Mouse (Mus musculus) intestine, embryonic 16.5 days (tissue): ENCODE data around the gene Rnf220. TPM values are rescaled to one million over a fixed set of nuclear protein-coding genes. Genes with fewer than 3 reads are reported as not detected.

Experiments
- ATAC-seq: fragments of 200-750 bp; cut with Nextera tagmentation; 2 replicates; pipeline ENCODE4 v1.8.0; 2017; ENCODE audit warnings: moderate TSS enrichment, moderate library complexity
- H3K27ac ChIP-seq: fragments of 300-500 bp; sonication (generic); 2 replicates; pipeline ENCODE4 v1.5.1; 2014; ENCODE audit warnings: mild to moderate bottlenecking, low read length
- H3K27me3 ChIP-seq: fragments of 300-500 bp; sonication (generic); replicated peaks from 2 replicates; pipeline ENCODE4 v1.6.1; 2014; ENCODE audit warnings: low read length, control low read depth, mixed read lengths; ENCODE audit not compliant: control insufficient read depth, insufficient read depth
- H3K36me3 ChIP-seq: fragments of 300-500 bp; sonication (generic); 2 replicates; pipeline ENCODE4 v1.6.1; 2014; ENCODE audit warnings: low read length, control low read depth; ENCODE audit not compliant: control insufficient read depth, insufficient read depth
- H3K4me1 ChIP-seq: fragments of 300-500 bp; sonication (generic); 2 replicates; pipeline ENCODE4 v1.6.1; 2014; ENCODE audit warnings: low read length, control low read depth, mixed read lengths; ENCODE audit not compliant: control insufficient read depth, insufficient read depth
- H3K4me2 ChIP-seq: fragments of 300-500 bp; sonication (generic); 2 replicates; pipeline ENCODE4 v1.6.1; 2014; ENCODE audit warnings: low read depth, low read length, control low read depth
- H3K4me3 ChIP-seq: fragments of 300-500 bp; sonication (generic); 2 replicates; pipeline ENCODE4 v1.5.1; 2014; ENCODE audit warnings: mild to moderate bottlenecking, low read length
- H3K9ac ChIP-seq: fragments of 300-500 bp; sonication (generic); 2 replicates; pipeline ENCODE4 v1.6.1; 2014; ENCODE audit warnings: low read depth, low read length
- H3K9me3 ChIP-seq: fragments of 300-500 bp; sonication (generic); 2 replicates; pipeline ENCODE4 v1.6.1; 2016; ENCODE audit warnings: low read length, control low read depth; ENCODE audit not compliant: control insufficient read depth
- WGBS: fragments of 180-500 bp; shearing (Covaris S2); extraction: QIAGEN DNeasy Blood & Tissue Kit; methylation state at CpG from one replicate; pipeline ENCODE4 v1.1.7; 2014; 5-methylcytosine and 5-hydroxymethylcytosine counted together
- polyA plus RNA-seq: library from polyadenylated mRNA; unstranded; fragments of >200 nt; fragmentation: Nextera tagmentation; extraction: Ambion mirVana; gene quantifications from 2 replicates; pipeline ENCODE4 v1.2.1, GENCODE M21; 2015

Rnf220 gene
- polyA plus RNA-seq, 1 experiment from 2014 or later, result 49.0 TPM

DNA sequence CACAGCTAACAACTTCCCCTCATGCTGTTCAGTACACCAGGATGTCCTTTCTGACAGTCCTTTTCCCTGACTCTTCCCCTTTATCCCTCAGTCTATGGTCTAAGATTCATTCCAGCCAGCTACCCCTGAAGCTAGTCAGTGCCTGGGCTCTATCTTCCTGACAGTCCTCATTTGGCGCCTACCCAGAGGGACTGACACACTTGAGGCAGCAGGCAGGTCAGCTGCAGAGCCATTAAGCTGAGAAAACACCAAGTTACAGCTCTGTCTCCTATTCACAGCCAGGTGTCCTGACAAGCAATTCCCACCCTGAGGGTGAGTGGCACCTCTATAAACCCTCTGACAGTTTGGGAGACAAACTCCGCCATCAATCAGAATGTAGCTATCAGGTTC lies 217.6 kb downstream of the Rnf220 start:
- Histone ChIP-seq H3K9ac (no peak overlapping the region), H3K4me2 (no peak overlapping the region), H3K4me3 (no peak overlapping the region), H3K27ac (no peak overlapping the region), H3K9me3 (peaks cover 5% of the 10 kb centered on the region; the same call in 1 of the 2 replicates), H3K36me3 (peaks cover 34% of the 10 kb centered on the region), H3K4me1 (peaks cover 28% of the 10 kb centered on the region), H3K27me3 (no peaks in the 10 kb centered on the region)
- 74% methylated on average over 2 of the region's 2 CpGs for WGBS
- no peak for ATAC-seq

DNA sequence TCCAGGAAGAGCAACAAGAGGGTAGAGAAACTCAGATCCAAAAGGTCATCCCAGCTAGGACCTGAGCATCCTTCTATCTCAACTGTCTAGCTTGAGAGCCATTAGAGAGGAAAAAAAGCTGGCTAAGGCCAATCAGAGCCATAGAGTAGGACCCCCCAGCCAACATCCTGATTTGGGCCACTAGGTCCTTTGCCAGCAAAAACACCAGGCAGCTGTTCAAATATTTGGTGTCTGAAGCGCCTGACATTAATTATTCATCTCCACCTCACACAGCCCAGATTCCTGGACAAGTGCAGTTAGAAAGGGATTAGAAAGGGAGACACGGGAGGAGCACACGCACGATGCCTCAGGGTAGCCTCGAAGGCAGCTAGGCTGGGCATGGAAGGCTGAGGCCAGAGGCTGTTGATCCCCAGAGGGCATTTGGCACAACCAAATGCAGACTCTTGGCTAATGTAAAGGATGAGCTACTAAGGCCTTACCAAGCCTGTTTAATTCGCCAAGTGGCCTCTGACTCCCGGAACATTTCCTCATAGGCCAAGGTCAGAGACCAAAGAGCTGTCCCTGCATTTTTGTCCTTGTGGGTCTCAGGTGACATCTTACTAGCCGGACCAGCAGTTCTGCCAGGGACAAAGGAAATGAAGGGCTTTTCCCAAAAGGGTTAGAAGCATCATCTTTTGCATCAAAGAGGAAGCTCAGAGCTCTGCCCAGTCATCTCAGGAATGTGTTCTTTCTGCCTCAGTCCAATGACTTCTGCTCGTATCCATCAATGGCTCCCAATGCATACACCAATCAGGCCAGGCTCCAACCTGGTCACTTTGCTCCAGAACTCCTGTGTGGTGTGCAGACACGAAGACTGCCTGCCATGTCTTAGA lies 218.2 kb downstream of the Rnf220 start:
- ATAC-seq, result no peak
- H3K4me1 ChIP-seq, result peaks cover 22% of the 10 kb centered on the region
- H3K9ac ChIP-seq, result no peak overlapping the region
- no peak overlapping the region for H3K4me2 ChIP-seq
- no peaks in the 10 kb centered on the region for H3K27me3 ChIP-seq
- H3K27ac ChIP-seq, result no peak overlapping the region
- peaks cover 9% of the 10 kb centered on the region; the same call in 1 of the 2 replicates for H3K9me3 ChIP-seq
- H3K4me3 ChIP-seq, result no peak overlapping the region
- 77% methylated on average over 10 of the region's 10 CpGs for WGBS
- peaks cover 38% of the 10 kb centered on the region for H3K36me3 ChIP-seq

DNA sequence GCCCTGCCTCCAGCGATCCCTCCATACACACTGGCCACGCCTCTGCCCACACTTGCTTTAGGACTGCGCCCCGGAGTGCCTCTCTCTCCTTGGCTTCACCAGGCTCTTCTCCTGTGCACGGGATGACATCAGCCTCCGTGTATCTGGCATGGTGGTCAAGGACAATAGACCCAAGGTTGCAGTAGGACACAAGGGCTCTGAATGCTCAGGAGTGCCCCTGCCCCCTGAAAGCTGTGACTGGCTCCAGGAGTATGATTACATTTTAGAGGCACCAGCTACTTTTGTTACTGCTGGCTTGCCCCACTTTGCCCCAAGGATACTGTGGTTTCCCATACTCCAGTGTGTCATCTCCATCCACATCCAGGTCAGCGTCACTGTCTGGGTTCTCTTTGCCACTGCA lies 219.2 kb downstream of the Rnf220 start:
- Histone ChIP-seq H3K9ac (0 out of 2 replicates have a peak overlapping the region, but pooled peaks have one; percentile 18), H3K9me3 (peaks cover 9% of the 10 kb centered on the region; the same call in 1 of the 2 replicates), H3K36me3 (peaks cover 38% of the 10 kb centered on the region)

DNA sequence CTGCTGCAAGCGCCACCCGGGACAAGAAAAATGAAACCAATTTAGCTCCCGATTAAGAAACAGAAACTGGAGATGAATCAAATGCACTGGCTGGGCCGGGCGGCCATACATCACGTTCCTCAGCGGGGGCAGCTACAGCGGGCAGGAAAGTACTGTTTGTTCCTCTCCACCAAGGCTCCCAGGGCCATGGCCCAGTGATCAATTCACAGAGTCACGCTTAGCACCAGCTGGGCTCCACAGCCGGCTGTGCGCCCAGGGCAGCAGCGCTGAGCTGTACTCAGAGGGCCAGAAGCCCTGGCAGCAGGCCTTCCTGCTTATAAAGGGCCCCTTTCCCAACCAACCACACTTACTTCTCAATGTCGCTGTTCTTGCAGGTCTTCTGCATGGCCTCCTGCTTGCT lies 219.8 kb downstream of the Rnf220 start:
- Histone ChIP-seq H3K36me3 (peaks cover 38% of the 10 kb centered on the region), H3K27ac (no peak overlapping the region), H3K27me3 (no peaks in the 10 kb centered on the region), H3K4me1 (peaks cover 25% of the 10 kb centered on the region), H3K9ac (no peak overlapping the region), H3K4me3 (no peak overlapping the region), H3K4me2 (no peak overlapping the region), H3K9me3 (peaks cover 9% of the 10 kb centered on the region; the same call in 1 of the 2 replicates)
- no peak for ATAC-seq
- 74% methylated on average over 13 of the region's 13 CpGs for WGBS

More for the DNA sequence above, 219.2 kb downstream of the Rnf220 start:
- ATAC-seq, result no peak
- Histone ChIP-seq H3K27ac (no peak overlapping the region), H3K27me3 (no peaks in the 10 kb centered on the region), H3K4me2 (no peak overlapping the region), H3K4me3 (no peak overlapping the region), H3K4me1 (peaks cover 18% of the 10 kb centered on the region)
- 92% methylated on average over 7 of the region's 7 CpGs for WGBS

DNA sequence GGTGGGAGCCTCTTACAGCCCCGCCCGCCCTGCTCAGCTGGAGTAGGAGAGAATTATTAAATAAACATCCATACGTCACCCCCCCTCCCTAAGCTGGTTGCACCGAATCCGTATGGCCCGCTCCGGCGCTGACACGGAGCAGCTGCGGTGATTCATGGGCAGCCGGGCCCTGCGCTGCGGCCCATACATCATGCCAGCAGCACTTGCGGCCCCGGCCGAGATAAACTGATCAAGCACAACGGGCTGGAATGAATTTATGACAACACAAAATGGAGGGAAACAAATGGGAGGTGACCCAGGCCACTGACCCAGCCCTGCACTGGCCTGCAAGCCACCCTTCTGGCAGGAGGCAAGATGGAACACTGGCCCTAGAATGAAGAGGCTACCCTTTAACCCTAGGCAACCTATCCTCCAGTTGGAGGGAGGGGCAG lies 220.6 kb downstream of the Rnf220 start:
- H3K27ac ChIP-seq, result no peak overlapping the region
- H3K4me2 ChIP-seq, result no peak overlapping the region
- no peak overlapping the region for H3K9ac ChIP-seq
- H3K4me3 ChIP-seq, result no peak overlapping the region
- H3K4me1 ChIP-seq, result peaks cover 27% of the 10 kb centered on the region
- H3K36me3 ChIP-seq, result peaks cover 44% of the 10 kb centered on the region
- H3K27me3 ChIP-seq, result no peaks in the 10 kb centered on the region
- ATAC-seq, result no peak
- peaks cover 9% of the 10 kb centered on the region; the same call in 1 of the 2 replicates for H3K9me3 ChIP-seq
- WGBS, result 55% methylated on average over 17 of the region's 17 CpGs

DNA sequence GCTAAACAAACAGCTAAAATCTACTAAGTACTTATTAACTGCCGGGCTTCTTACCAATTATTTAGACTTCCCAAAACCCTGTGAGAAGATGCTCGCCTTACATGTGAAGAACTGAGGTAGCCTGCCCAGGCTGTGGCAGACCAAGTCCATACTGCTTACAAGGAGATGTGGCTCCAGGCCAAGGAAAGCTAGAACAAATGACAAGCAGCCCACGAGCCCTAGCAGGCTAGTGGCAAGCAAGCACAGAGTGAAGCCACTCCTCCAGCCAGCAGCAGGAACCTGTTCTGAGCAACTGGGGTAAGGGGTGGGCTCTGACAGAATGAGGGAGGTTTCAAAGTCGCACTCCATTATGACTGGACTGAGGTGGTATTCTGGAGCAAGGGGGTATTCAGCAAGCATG lies 222.1 kb downstream of the Rnf220 start:
- H3K36me3 ChIP-seq, result peaks cover 40% of the 10 kb centered on the region
- no peak overlapping the region for H3K9ac ChIP-seq
- WGBS, result 88% methylated on average over 4 of the region's 4 CpGs
- peaks cover 27% of the 10 kb centered on the region for H3K4me1 ChIP-seq
- H3K27me3 ChIP-seq, result no peaks in the 10 kb centered on the region
- no peak overlapping the region for H3K27ac ChIP-seq
- no peak overlapping the region for H3K4me3 ChIP-seq
- no peak overlapping the region for H3K4me2 ChIP-seq
- no peak for ATAC-seq
- peaks cover 9% of the 10 kb centered on the region; the same call in 1 of the 2 replicates for H3K9me3 ChIP-seq

DNA sequence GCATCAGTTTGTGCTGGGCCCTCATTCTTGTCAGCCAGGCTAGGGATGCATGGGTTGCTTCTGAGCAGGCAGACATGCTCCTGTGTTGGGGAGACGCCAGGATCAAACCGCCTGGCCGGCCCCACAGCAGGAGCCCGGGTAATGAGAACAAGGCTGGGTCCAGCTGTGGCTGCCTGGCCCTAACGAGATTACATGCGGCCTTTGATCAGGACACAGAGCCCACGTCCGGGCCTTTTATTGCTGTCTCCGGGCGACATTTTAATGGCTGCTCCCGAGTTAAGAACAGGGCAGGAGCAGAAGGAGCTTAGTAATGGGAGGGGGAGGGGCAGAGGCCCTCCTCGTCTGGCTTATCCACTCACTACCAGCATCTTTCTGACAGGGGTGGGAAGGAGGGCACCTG lies 224.4 kb downstream of the Rnf220 start:
- H3K4me3 ChIP-seq, result no peak overlapping the region

DNA sequence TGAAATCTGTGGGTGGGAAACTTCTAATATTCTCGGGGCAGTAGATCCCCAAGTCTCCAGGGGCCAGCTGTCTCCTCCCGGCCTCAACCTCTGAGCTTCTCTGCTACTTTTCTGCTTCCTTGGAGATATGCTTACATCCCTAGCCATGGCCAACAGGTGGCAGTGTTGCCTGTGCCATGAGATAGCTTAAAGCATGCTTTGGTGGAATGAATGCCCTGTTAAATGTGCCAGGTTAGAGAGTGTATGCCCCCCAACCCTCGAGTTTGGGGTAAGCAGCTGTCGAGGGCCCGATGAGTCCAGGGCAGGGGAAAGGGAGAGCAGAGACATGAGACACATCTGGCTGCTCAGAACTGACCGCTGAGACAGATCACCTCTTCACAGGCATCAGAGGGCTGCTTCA lies 226.6 kb downstream of the Rnf220 start:
- H3K4me1 ChIP-seq, result peaks cover 14% of the 10 kb centered on the region
- ATAC-seq, result 0 out of 2 replicates have a peak, but pooled peaks have one; percentile 7
- peaks cover 9% of the 10 kb centered on the region; the same call in 1 of the 2 replicates for H3K9me3 ChIP-seq
- peaks cover 19% of the 10 kb centered on the region for H3K36me3 ChIP-seq
- H3K27ac ChIP-seq, result no peak overlapping the region
- no peak overlapping the region for H3K4me3 ChIP-seq
- H3K27me3 ChIP-seq, result no peaks in the 10 kb centered on the region
- WGBS, result 14% methylated on average over 6 of the region's 6 CpGs
- no peak overlapping the region for H3K4me2 ChIP-seq
- H3K9ac ChIP-seq, result no peak overlapping the region

More for the DNA sequence above, 224.4 kb downstream of the Rnf220 start:
- 17% methylated on average over 12 of the region's 12 CpGs for WGBS
- Histone ChIP-seq H3K9ac (0 out of 2 replicates have a peak overlapping the region, but pooled peaks have one; percentile 33), H3K9me3 (peaks cover 9% of the 10 kb centered on the region; the same call in 1 of the 2 replicates), H3K4me1 (peaks cover 26% of the 10 kb centered on the region), H3K27me3 (no peaks in the 10 kb centered on the region), H3K36me3 (peaks cover 37% of the 10 kb centered on the region), H3K27ac (peak overlapping the region; percentile 65), H3K4me2 (no peak overlapping the region)
- peak; percentile 85 for ATAC-seq

DNA sequence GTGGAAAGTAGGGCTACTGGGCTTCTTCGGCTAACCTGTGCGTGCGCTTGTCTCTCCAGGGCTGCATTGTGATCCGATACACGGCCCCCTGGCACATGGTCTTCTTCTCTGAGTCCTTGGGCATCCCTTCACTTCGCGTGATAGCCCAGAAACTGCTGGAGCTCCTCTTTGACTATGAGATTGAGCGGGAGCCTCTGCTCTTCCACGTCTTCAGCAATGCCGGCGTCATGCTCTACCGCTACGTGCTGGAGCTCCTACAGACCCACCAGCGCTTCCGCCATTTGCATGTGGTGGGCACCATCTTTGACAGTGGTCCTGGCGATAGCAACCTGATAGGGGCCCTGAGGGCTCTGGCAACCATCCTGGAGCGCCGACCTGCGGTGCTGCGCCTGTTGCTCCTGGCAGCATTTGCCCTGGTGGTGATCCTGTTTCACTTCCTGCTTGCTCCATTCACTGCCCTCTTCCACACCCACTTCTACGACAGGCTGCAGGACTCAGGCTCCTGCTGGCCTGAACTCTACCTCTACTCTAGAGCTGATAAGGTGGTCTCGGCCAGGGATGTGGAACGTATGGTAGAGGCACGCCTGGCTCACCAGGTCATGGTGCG lies 228.9 kb downstream of the Rnf220 start:
- 84% methylated on average over 25 of the region's 25 CpGs for WGBS
- no peak for ATAC-seq
- no peak overlapping the region for H3K27ac ChIP-seq

More for the DNA sequence above, 228.9 kb downstream of the Rnf220 start:
- no peaks in the 10 kb centered on the region for H3K9me3 ChIP-seq
- no peaks in the 10 kb centered on the region for H3K27me3 ChIP-seq
- peaks cover 11% of the 10 kb centered on the region for H3K4me1 ChIP-seq
- no peak overlapping the region for H3K9ac ChIP-seq
- H3K4me2 ChIP-seq, result no peak overlapping the region
- no peak overlapping the region for H3K4me3 ChIP-seq
- H3K36me3 ChIP-seq, result peaks cover 6% of the 10 kb centered on the region; the same call in 1 of the 2 replicates
